Mouse (Mus musculus): ENCODE measurements around the gene Igf1r. TPM values are rescaled to one million over a fixed set of nuclear protein-coding genes. Genes with fewer than 3 reads are reported as not detected.

Gene Igf1r
- polyA plus RNA-seq, 1 experiment from 2014 or later = 24.9 TPM

- no peaks in the 10 kb centered on the region for H3K36me3 ChIP-seq
- no peaks in the 10 kb centered on the region for H3K27me3 ChIP-seq (ENCODE audit: insufficient read depth, poor library complexity, severe bottlenecking)
- H3K4me1 ChIP-seq = peaks cover 88% of the 10 kb centered on the region
- no peak for DNase-seq (ENCODE audit: low spot score)
- WGBS = 29% methylated on average over 5 of the region's 5 CpGs
- peak overlapping the region; percentile 79; the same call in 1 of the 2 replicates for H3K27ac ChIP-seq
- no peak overlapping the region for H3K4me3 ChIP-seq
- H3K9me3 ChIP-seq = no peaks in the 10 kb centered on the region
These were observed 199.3 kb downstream of the Igf1r start for GRCm38 (mm10) chr7:68151892-68152291.

GRCm38 (mm10) chr7:68152458-68152857 is 199.8 kb downstream of the Igf1r start:
- H3K4me3 ChIP-seq = no peak overlapping the region
- H3K4me1 ChIP-seq = peaks cover 87% of the 10 kb centered on the region
- no peaks in the 10 kb centered on the region for H3K27me3 ChIP-seq (ENCODE audit: insufficient read depth, poor library complexity, severe bottlenecking)
- H3K27ac ChIP-seq = peak overlapping the region; percentile 79
- 89% methylated on average over 8 of the region's 8 CpGs for WGBS
- DNase-seq (ENCODE audit: low spot score) = no peak
- H3K36me3 ChIP-seq = no peaks in the 10 kb centered on the region
- H3K9me3 ChIP-seq = no peaks in the 10 kb centered on the region

GRCm38 (mm10) chr7:68153269-68153668 is 200.6 kb downstream of the Igf1r start:
- no peaks in the 10 kb centered on the region for H3K9me3 ChIP-seq
- WGBS = 55% methylated on average over 8 of the region's 8 CpGs
- no peak for DNase-seq (ENCODE audit: low spot score)
- H3K36me3 ChIP-seq = no peaks in the 10 kb centered on the region
- peak overlapping the region; percentile 79 for H3K27ac ChIP-seq
- peaks cover 79% of the 10 kb centered on the region for H3K4me1 ChIP-seq
- H3K27me3 ChIP-seq (ENCODE audit: insufficient read depth, poor library complexity, severe bottlenecking) = no peaks in the 10 kb centered on the region
- no peak overlapping the region for H3K4me3 ChIP-seq

GRCm38 (mm10) chr7:68154588-68154987 is 202.0 kb downstream of the Igf1r start:
- Histone ChIP-seq H3K36me3 (no peaks in the 10 kb centered on the region), H3K4me3 (no peak overlapping the region), H3K9me3 (no peaks in the 10 kb centered on the region), H3K27me3 (ENCODE audit: insufficient read depth, poor library complexity, severe bottlenecking) (no peaks in the 10 kb centered on the region), H3K27ac (peak overlapping the region; percentile 79), H3K4me1 (peaks cover 68% of the 10 kb centered on the region)
- no peak for DNase-seq (ENCODE audit: low spot score)
- WGBS = 52% methylated on average over 7 of the region's 7 CpGs

- peaks cover 4% of the 10 kb centered on the region; the same call in 1 of the 2 replicates for H3K36me3 ChIP-seq
- no peaks in the 10 kb centered on the region for H3K9me3 ChIP-seq
- no peak overlapping the region for H3K4me3 ChIP-seq
- H3K4me1 ChIP-seq = peaks cover 55% of the 10 kb centered on the region
- H3K27ac ChIP-seq = no peak overlapping the region
- 63% methylated on average over 13 of the region's 13 CpGs for WGBS
- DNase-seq (ENCODE audit: low spot score) = no peak
- no peaks in the 10 kb centered on the region for H3K27me3 ChIP-seq (ENCODE audit: insufficient read depth, poor library complexity, severe bottlenecking)
These were observed 207.6 kb downstream of the Igf1r start for GRCm38 (mm10) chr7:68160094-68160791.

- Histone ChIP-seq H3K27me3 (ENCODE audit: insufficient read depth, poor library complexity, severe bottlenecking) (no peaks in the 10 kb centered on the region), H3K4me1 (peaks cover 38% of the 10 kb centered on the region), H3K27ac (no peak overlapping the region), H3K36me3 (peaks cover 16% of the 10 kb centered on the region; the same call in 1 of the 2 replicates), H3K4me3 (no peak overlapping the region), H3K9me3 (no peaks in the 10 kb centered on the region)
- WGBS = 47% methylated on average over 3 of the region's 3 CpGs
- DNase-seq (ENCODE audit: low spot score) = no peak
These were observed 211.4 kb downstream of the Igf1r start for GRCm38 (mm10) chr7:68164074-68164473.

- H3K9me3 ChIP-seq = no peaks in the 10 kb centered on the region
- no peak overlapping the region for H3K27ac ChIP-seq
- no peak overlapping the region for H3K4me3 ChIP-seq
- no peak for DNase-seq (ENCODE audit: low spot score)
- 0 out of 2 replicates have a peak, but pooled peaks cover 8% of the 10 kb centered on the region for H3K27me3 ChIP-seq (ENCODE audit: insufficient read depth, poor library complexity, severe bottlenecking)
- 85% methylated on average over 7 of the region's 7 CpGs for WGBS
- H3K4me1 ChIP-seq = peaks cover 23% of the 10 kb centered on the region; the same call in 1 of the 2 replicates
- H3K36me3 ChIP-seq = peaks cover 48% of the 10 kb centered on the region
These were observed 220.1 kb downstream of the Igf1r start for GRCm38 (mm10) chr7:68172776-68173175.

GRCm38 (mm10) chr7:68179672-68180071 is 227.0 kb downstream of the Igf1r start:
- no peaks in the 10 kb centered on the region for H3K9me3 ChIP-seq
- H3K4me1 ChIP-seq = peaks cover 30% of the 10 kb centered on the region
- H3K4me3 ChIP-seq = no peak overlapping the region
- no peak overlapping the region for H3K27ac ChIP-seq
- WGBS = 95% methylated on average over 1 of the region's 1 CpGs
- H3K36me3 ChIP-seq = peaks cover 31% of the 10 kb centered on the region
- no peaks in the 10 kb centered on the region for H3K27me3 ChIP-seq (ENCODE audit: insufficient read depth, poor library complexity, severe bottlenecking)
- DNase-seq (ENCODE audit: low spot score) = no peak

GRCm38 (mm10) chr7:68181104-68181503 is 228.5 kb downstream of the Igf1r start:
- DNase-seq (ENCODE audit: low spot score) = no peak
- Histone ChIP-seq H3K4me3 (no peak overlapping the region), H3K36me3 (peaks cover 37% of the 10 kb centered on the region), H3K9me3 (no peaks in the 10 kb centered on the region), H3K27ac (no peak overlapping the region), H3K27me3 (ENCODE audit: insufficient read depth, poor library complexity, severe bottlenecking) (no peaks in the 10 kb centered on the region), H3K4me1 (peaks cover 18% of the 10 kb centered on the region)
- 82% methylated on average over 1 of the region's 1 CpGs for WGBS

- no peak for DNase-seq (ENCODE audit: low spot score)
- Histone ChIP-seq H3K27ac (no peak overlapping the region), H3K36me3 (peaks cover 38% of the 10 kb centered on the region)
These were observed 229.4 kb downstream of the Igf1r start for GRCm38 (mm10) chr7:68182025-68182424.

GRCm38 (mm10) chr7:68182773-68183172 is 230.1 kb downstream of the Igf1r start:
- H3K9me3 ChIP-seq = no peaks in the 10 kb centered on the region
- no peaks in the 10 kb centered on the region for H3K27me3 ChIP-seq (ENCODE audit: insufficient read depth, poor library complexity, severe bottlenecking)
- H3K36me3 ChIP-seq = peaks cover 44% of the 10 kb centered on the region
- peaks cover 18% of the 10 kb centered on the region for H3K4me1 ChIP-seq
- WGBS = 91% methylated on average over 6 of the region's 6 CpGs
- no peak overlapping the region for H3K27ac ChIP-seq
- DNase-seq (ENCODE audit: low spot score) = no peak
- no peak overlapping the region for H3K4me3 ChIP-seq

More at GRCm38 (mm10) chr7:68182025-68182424, 229.4 kb downstream of the Igf1r start:
- WGBS = 84% methylated on average over 7 of the region's 7 CpGs
- peaks cover 18% of the 10 kb centered on the region for H3K4me1 ChIP-seq
- H3K9me3 ChIP-seq = no peaks in the 10 kb centered on the region
- no peak overlapping the region for H3K4me3 ChIP-seq
- H3K27me3 ChIP-seq (ENCODE audit: insufficient read depth, poor library complexity, severe bottlenecking) = no peaks in the 10 kb centered on the region

GRCm38 (mm10) chr7:68183421-68183820 is 230.8 kb downstream of the Igf1r start:
- WGBS = 42% methylated on average over 10 of the region's 10 CpGs
- Histone ChIP-seq H3K27me3 (ENCODE audit: insufficient read depth, poor library complexity, severe bottlenecking) (no peaks in the 10 kb centered on the region), H3K4me3 (no peak overlapping the region), H3K36me3 (peaks cover 49% of the 10 kb centered on the region), H3K9me3 (no peaks in the 10 kb centered on the region), H3K27ac (no peak overlapping the region), H3K4me1 (peaks cover 21% of the 10 kb centered on the region)
- DNase-seq (ENCODE audit: low spot score) = no peak

GRCm38 (mm10) chr7:68189211-68189610 is 236.6 kb downstream of the Igf1r start:
- H3K27ac ChIP-seq = no peak overlapping the region
- H3K4me1 ChIP-seq = peaks cover 19% of the 10 kb centered on the region
- peaks cover 82% of the 10 kb centered on the region for H3K36me3 ChIP-seq
- no peaks in the 10 kb centered on the region for H3K9me3 ChIP-seq
- no peaks in the 10 kb centered on the region for H3K27me3 ChIP-seq (ENCODE audit: insufficient read depth, poor library complexity, severe bottlenecking)
- H3K4me3 ChIP-seq = no peak overlapping the region
- DNase-seq (ENCODE audit: low spot score) = no peak
- whole genome bisulfite sequencing = 41% methylated on average over 6 of the region's 6 CpGs
